Mouse (Mus musculus) ES-E14 (cell line): ENCODE data around the gene Rasal1.

Experiments
- CHD2 ChIP-seq: IDR thresholded peaks from 2 replicates; pipeline ENCODE4 v1.6.1; 2014; ENCODE audit warnings: mild to moderate bottlenecking, low read depth, low read length, inconsistent platforms
- HCFC1 ChIP-seq: IDR thresholded peaks from 2 replicates; pipeline ENCODE4 v1.6.1; 2012; ENCODE audit warnings: low read length, inconsistent platforms, borderline replicate concordance; ENCODE audit not compliant: insufficient read depth
- ZNF384 ChIP-seq: IDR thresholded peaks from 2 replicates; pipeline ENCODE4 v1.6.1; 2012; ENCODE audit warnings: low read depth, low read length, inconsistent platforms

- no peak for TF ChIP-seq ZNF384
- no peak for TF ChIP-seq CHD2
- no peak for TF ChIP-seq HCFC1
Observed at GRCm38 (mm10) chr5:120673626-120674025, 25.0 kb downstream of the Rasal1 start.
